Mouse (Mus musculus) stomach, embryonic 14.5 days (tissue): ENCODE measurements at regions not wholly inside any gene's neighbourhood (a gene's known extent, or its start where the extent isn't known, plus 50 kb on each side); places are given as distances from the start of the nearest gene placed in this dataset.

Experiments
- ATAC-seq: fragments of 200-750 bp; cut with Nextera tagmentation; 2 replicates; pipeline ENCODE4 v1.8.0; 2017; ENCODE audit warnings: low read depth, moderate TSS enrichment; ENCODE audit not compliant: insufficient number of reproducible peaks, insufficient read depth, low FRiP score
- H3K27ac ChIP-seq: fragments of 300-500 bp; sonication (generic); 2 replicates; pipeline ENCODE4 v1.5.1; 2014; ENCODE audit warnings: mild to moderate bottlenecking, low read length, moderate library complexity, mixed read lengths
- H3K27me3 ChIP-seq: fragments of 300-500 bp; sonication (generic); 2 replicates; pipeline ENCODE4 v1.6.1; 2014; ENCODE audit warnings: low read length, control low read depth, mixed read lengths; ENCODE audit not compliant: control insufficient read depth, insufficient read depth
- H3K36me3 ChIP-seq: fragments of 300-500 bp; sonication (generic); 2 replicates; pipeline ENCODE4 v1.6.1; 2014; ENCODE audit warnings: mild to moderate bottlenecking, control low read depth, low read length, moderate library complexity, mixed read lengths; ENCODE audit not compliant: control insufficient read depth, insufficient read depth
- H3K4me1 ChIP-seq: fragments of 300-500 bp; sonication (generic); 2 replicates; pipeline ENCODE4 v1.6.1; 2014; ENCODE audit warnings: low read length, control low read depth, mixed read lengths; ENCODE audit not compliant: control insufficient read depth, insufficient read depth
- H3K4me2 ChIP-seq: fragments of 300-500 bp; sonication (generic); replicated peaks from 2 replicates; pipeline ENCODE4 v1.6.1; 2014; ENCODE audit warnings: low read depth, low read length, control low read depth
- H3K4me3 ChIP-seq: fragments of 300-500 bp; sonication (generic); 2 replicates; pipeline ENCODE4 v1.5.1; 2014; ENCODE audit warnings: low read depth, low read length, control low read depth
- H3K9ac ChIP-seq: fragments of 300-500 bp; sonication (generic); replicated peaks from 2 replicates; pipeline ENCODE4 v1.6.1; 2014; ENCODE audit warnings: low read depth, mild to moderate bottlenecking, control low read depth, low read length, moderate library complexity, mixed read lengths
- H3K9me3 ChIP-seq: fragments of 300-500 bp; sonication (generic); 2 replicates; pipeline ENCODE4 v1.6.1; 2016; ENCODE audit warnings: low read depth, low read length, control low read depth; ENCODE audit not compliant: control insufficient read depth
- WGBS: fragments of 180-500 bp; shearing (Covaris S2); extraction: QIAGEN DNeasy Blood & Tissue Kit; methylation state at CpG from one replicate; pipeline ENCODE4 v1.1.7; 2014; 5-methylcytosine and 5-hydroxymethylcytosine counted together

GRCm38 (mm10) chr1:121005198-121005597 lies 327.2 kb downstream of the Insig2 start:
- Histone ChIP-seq H3K4me3 (no peak overlapping the region), H3K27me3 (no peaks in the 10 kb centered on the region), H3K4me2 (no peak overlapping the region), H3K27ac (no peak overlapping the region), H3K9ac (no peak overlapping the region), H3K4me1 (no peaks in the 10 kb centered on the region), H3K36me3 (no peaks in the 10 kb centered on the region), H3K9me3 (no peaks in the 10 kb centered on the region; the same call in 1 of the 2 replicates)
- WGBS: 30% methylated on average over 3 of the region's 3 CpGs
- ATAC-seq: no peak

- Histone ChIP-seq H3K4me2 (no peak overlapping the region), H3K4me1 (no peaks in the 10 kb centered on the region), H3K9me3 (no peaks in the 10 kb centered on the region; the same call in 1 of the 2 replicates), H3K27ac (no peak overlapping the region), H3K27me3 (no peaks in the 10 kb centered on the region), H3K9ac (no peak overlapping the region), H3K36me3 (no peaks in the 10 kb centered on the region), H3K4me3 (no peak overlapping the region)
- ATAC-seq: no peak
Measured at GRCm38 (mm10) chr1:121012126-121012525, 320.3 kb downstream of the Insig2 start.

- H3K4me2 ChIP-seq: no peak overlapping the region
- WGBS: 42% methylated on average over 12 of the region's 12 CpGs
- H3K27ac ChIP-seq: no peak overlapping the region
- no peak overlapping the region for H3K4me3 ChIP-seq
- no peaks in the 10 kb centered on the region for H3K4me1 ChIP-seq
- H3K36me3 ChIP-seq: no peaks in the 10 kb centered on the region
- no peaks in the 10 kb centered on the region for H3K27me3 ChIP-seq
- H3K9ac ChIP-seq: no peak overlapping the region
- no peak for ATAC-seq
- H3K9me3 ChIP-seq: no peaks in the 10 kb centered on the region; the same call in 1 of the 2 replicates
Measured at GRCm38 (mm10) chr1:121013839-121014503, 318.4 kb downstream of the Insig2 start.

- no peak for ATAC-seq
- H3K9ac ChIP-seq: no peak overlapping the region
- no peak overlapping the region for H3K27ac ChIP-seq
- no peaks in the 10 kb centered on the region for H3K27me3 ChIP-seq
- WGBS: 93% methylated on average over 2 of the region's 2 CpGs
- no peak overlapping the region for H3K4me2 ChIP-seq
- no peaks in the 10 kb centered on the region for H3K36me3 ChIP-seq
- no peak overlapping the region for H3K4me3 ChIP-seq
- H3K4me1 ChIP-seq: no peaks in the 10 kb centered on the region
- peaks cover 2% of the 10 kb centered on the region; the same call in 1 of the 2 replicates for H3K9me3 ChIP-seq
Measured at GRCm38 (mm10) chr1:121029375-121029774, 303.0 kb downstream of the Insig2 start.

GRCm38 (mm10) chr1:121034761-121035393 lies 297.5 kb downstream of the Insig2 start:
- no peak for ATAC-seq

GRCm38 (mm10) chr1:121046581-121046980 lies 285.8 kb downstream of the Insig2 start:
- Histone ChIP-seq H3K9me3 (no peaks in the 10 kb centered on the region), H3K27me3 (no peaks in the 10 kb centered on the region), H3K4me2 (no peak overlapping the region), H3K4me1 (no peaks in the 10 kb centered on the region), H3K36me3 (no peaks in the 10 kb centered on the region), H3K27ac (no peak overlapping the region), H3K4me3 (no peak overlapping the region), H3K9ac (no peak overlapping the region)
- WGBS: 54% methylated on average over 6 of the region's 6 CpGs
- ATAC-seq: no peak

More at GRCm38 (mm10) chr1:121034761-121035393, 297.5 kb downstream of the Insig2 start:
- WGBS: 91% methylated on average over 10 of the region's 10 CpGs
- Histone ChIP-seq H3K4me3 (no peak overlapping the region), H3K27me3 (no peaks in the 10 kb centered on the region), H3K4me2 (no peak overlapping the region), H3K27ac (no peak overlapping the region), H3K9ac (no peak overlapping the region), H3K4me1 (no peaks in the 10 kb centered on the region), H3K36me3 (no peaks in the 10 kb centered on the region), H3K9me3 (no peaks in the 10 kb centered on the region)

- ATAC-seq: no peak
- H3K27ac ChIP-seq: no peak overlapping the region
- H3K27me3 ChIP-seq: no peaks in the 10 kb centered on the region
- H3K9me3 ChIP-seq: no peaks in the 10 kb centered on the region
- H3K9ac ChIP-seq: no peak overlapping the region
- no peak overlapping the region for H3K4me3 ChIP-seq
- no peaks in the 10 kb centered on the region for H3K36me3 ChIP-seq
- no peaks in the 10 kb centered on the region for H3K4me1 ChIP-seq
- WGBS: 63% methylated on average over 2 of the region's 2 CpGs
- no peak overlapping the region for H3K4me2 ChIP-seq
Measured at GRCm38 (mm10) chr1:121047406-121047805, 285.0 kb downstream of the Insig2 start.

GRCm38 (mm10) chr1:121049684-121050083 lies 282.7 kb downstream of the Insig2 start:
- H3K9ac ChIP-seq: no peak overlapping the region
- H3K27ac ChIP-seq: no peak overlapping the region
- no peak for ATAC-seq
- no peaks in the 10 kb centered on the region for H3K27me3 ChIP-seq
- H3K4me2 ChIP-seq: no peak overlapping the region
- WGBS: 85% methylated on average over 4 of the region's 4 CpGs
- H3K9me3 ChIP-seq: no peaks in the 10 kb centered on the region
- no peak overlapping the region for H3K4me3 ChIP-seq
- no peaks in the 10 kb centered on the region for H3K36me3 ChIP-seq
- no peaks in the 10 kb centered on the region for H3K4me1 ChIP-seq
